Mouse (Mus musculus) forebrain, embryonic 11.5 days (tissue): Measurements from ENCODE around the gene Srarp. TPM values are rescaled to one million over a fixed set of nuclear protein-coding genes. Genes with fewer than 3 reads are reported as not detected.

Source experiments
- ATAC-seq: fragments of 200-750 bp; cut with Nextera tagmentation; replicated peaks from 2 replicates; pipeline ENCODE4 v1.8.0; 2017; ENCODE audit warnings: moderate TSS enrichment; ENCODE audit not compliant: low FRiP score
- DNase-seq: peaks from one replicate; pipeline ENCODE4 v3.0.0-alpha.2; 2017; ENCODE audit warnings: low spot score
- H3K27ac ChIP-seq: fragments of 300-500 bp; sonication (generic); 2 replicates; pipeline ENCODE4 v1.5.1; 2014; ENCODE audit warnings: low read depth, low read length
- H3K27me3 ChIP-seq: fragments of 300-500 bp; sonication (generic); 2 replicates; pipeline ENCODE4 v1.6.1; 2014; ENCODE audit warnings: mild to moderate bottlenecking, low read length, mixed read lengths; ENCODE audit not compliant: control insufficient read depth, insufficient read depth
- H3K36me3 ChIP-seq: fragments of 300-500 bp; sonication (generic); 2 replicates; pipeline ENCODE4 v1.6.1; 2014; ENCODE audit warnings: mild to moderate bottlenecking, low read length, moderate library complexity, mixed read lengths; ENCODE audit not compliant: control insufficient read depth, insufficient read depth
- H3K4me1 ChIP-seq: fragments of 300-500 bp; sonication (generic); replicated peaks from 2 replicates; pipeline ENCODE4 v1.6.1; 2014; ENCODE audit warnings: low read length, mixed read lengths; ENCODE audit not compliant: control insufficient read depth, insufficient read depth
- H3K4me2 ChIP-seq: fragments of 300-500 bp; sonication (generic); 2 replicates; pipeline ENCODE4 v1.6.1; 2014; ENCODE audit warnings: low read depth, mild to moderate bottlenecking, low read length, moderate library complexity, mixed read lengths; ENCODE audit not compliant: severe bottlenecking
- H3K4me3 ChIP-seq: fragments of 300-500 bp; sonication (generic); 2 replicates; pipeline ENCODE4 v1.5.1; 2014; ENCODE audit warnings: low read depth, low read length
- H3K9ac ChIP-seq: fragments of 300-500 bp; sonication (generic); 2 replicates; pipeline ENCODE4 v1.6.1; 2014; ENCODE audit warnings: low read length
- H3K9me3 ChIP-seq: fragments of 300-500 bp; sonication (generic); 2 replicates; pipeline ENCODE4 v1.6.1; 2016; ENCODE audit warnings: low read length, mixed read lengths; ENCODE audit not compliant: control insufficient read depth
- WGBS: fragments of 180-500 bp; shearing (Covaris S2); extraction: QIAGEN DNeasy Blood & Tissue Kit; methylation state at CpG from one replicate; pipeline ENCODE4 v1.1.7; 2014; 5-methylcytosine and 5-hydroxymethylcytosine counted together
- polyA plus RNA-seq: library from polyadenylated mRNA; unstranded; fragments of >200 nt; fragmentation: Nextera tagmentation; extraction: Ambion mirVana; gene quantifications from 2 replicates; pipeline ENCODE4 v1.2.1, GENCODE M21; 2014

Srarp gene
- polyA plus RNA-seq, 1 experiment from 2014 or later = not detected

GRCm38 (mm10) chr4:141439083-141439803, 3.3 kb upstream of the Srarp start:
- no peaks in the 10 kb centered on the region for H3K4me1 ChIP-seq
- H3K9ac ChIP-seq = no peak overlapping the region
- ATAC-seq = no peak
- no peaks in the 10 kb centered on the region for H3K27me3 ChIP-seq
- H3K4me3 ChIP-seq = no peak overlapping the region
- H3K9me3 ChIP-seq = no peaks in the 10 kb centered on the region
- H3K36me3 ChIP-seq = no peaks in the 10 kb centered on the region
- WGBS = 85% methylated on average over 12 of the region's 12 CpGs
- DNase-seq = no peak
- no peak overlapping the region for H3K4me2 ChIP-seq
- no peak overlapping the region for H3K27ac ChIP-seq

- H3K4me3 ChIP-seq = no peak overlapping the region
- DNase-seq = no peak
- WGBS = 84% methylated on average over 18 of the region's 18 CpGs
Measured at GRCm38 (mm10) chr4:141433191-141433590, 2.7 kb downstream of the Srarp start.

GRCm38 (mm10) chr4:141432666-141433065, 3.2 kb downstream of the Srarp start:
- no peak overlapping the region for H3K9ac ChIP-seq
- ATAC-seq = no peak
- no peak overlapping the region for H3K4me2 ChIP-seq
- H3K27ac ChIP-seq = no peak overlapping the region
- 79% methylated on average over 14 of the region's 14 CpGs for WGBS
- no peaks in the 10 kb centered on the region for H3K36me3 ChIP-seq
- H3K4me1 ChIP-seq = no peaks in the 10 kb centered on the region
- no peak for DNase-seq
- H3K27me3 ChIP-seq = no peaks in the 10 kb centered on the region
- no peak overlapping the region for H3K4me3 ChIP-seq
- H3K9me3 ChIP-seq = no peaks in the 10 kb centered on the region

More at GRCm38 (mm10) chr4:141433191-141433590, 2.7 kb downstream of the Srarp start:
- no peaks in the 10 kb centered on the region for H3K9me3 ChIP-seq
- no peaks in the 10 kb centered on the region for H3K36me3 ChIP-seq
- no peak overlapping the region for H3K4me2 ChIP-seq
- no peak overlapping the region for H3K27ac ChIP-seq
- no peaks in the 10 kb centered on the region for H3K4me1 ChIP-seq
- H3K9ac ChIP-seq = no peak overlapping the region
- no peak for ATAC-seq
- H3K27me3 ChIP-seq = no peaks in the 10 kb centered on the region

- 53% methylated on average over 9 of the region's 9 CpGs for WGBS
- no peak overlapping the region for H3K9ac ChIP-seq
- 0 out of 2 replicates have a peak, but pooled peaks cover 2% of the 10 kb centered on the region for H3K4me1 ChIP-seq
- H3K4me2 ChIP-seq = no peak overlapping the region
- no peaks in the 10 kb centered on the region; the same call in 1 of the 2 replicates for H3K27me3 ChIP-seq
- no peaks in the 10 kb centered on the region for H3K36me3 ChIP-seq
- ATAC-seq = no peak
- H3K4me3 ChIP-seq = no peak overlapping the region
- H3K27ac ChIP-seq = no peak overlapping the region
- H3K9me3 ChIP-seq = no peaks in the 10 kb centered on the region
- peak; percentile 78 for DNase-seq
Measured at GRCm38 (mm10) chr4:141430997-141431396, 4.9 kb downstream of the Srarp start.

GRCm38 (mm10) chr4:141429847-141430246, 6.1 kb downstream of the Srarp start:
- no peak overlapping the region for H3K4me3 ChIP-seq
- H3K4me2 ChIP-seq = no peak overlapping the region
- peaks cover 2% of the 10 kb centered on the region; the same call in 1 of the 2 replicates for H3K27me3 ChIP-seq
- no peaks in the 10 kb centered on the region for H3K36me3 ChIP-seq
- no peak overlapping the region for H3K9ac ChIP-seq
- WGBS = 48% methylated on average over 9 of the region's 9 CpGs
- H3K27ac ChIP-seq = no peak overlapping the region
- no peaks in the 10 kb centered on the region for H3K9me3 ChIP-seq
- DNase-seq = no peak
- no peak for ATAC-seq
- peaks cover 6% of the 10 kb centered on the region; the same call in 1 of the 2 replicates for H3K4me1 ChIP-seq

- Histone ChIP-seq H3K4me2 (no peak overlapping the region), H3K4me1 (peaks cover 6% of the 10 kb centered on the region; the same call in 1 of the 2 replicates), H3K9me3 (no peaks in the 10 kb centered on the region), H3K4me3 (no peak overlapping the region), H3K36me3 (no peaks in the 10 kb centered on the region), H3K9ac (no peak overlapping the region), H3K27ac (no peak overlapping the region), H3K27me3 (peaks cover 2% of the 10 kb centered on the region; the same call in 1 of the 2 replicates)
- no peak for DNase-seq
- no peak for ATAC-seq
- WGBS = 89% methylated on average over 6 of the region's 6 CpGs
Measured at GRCm38 (mm10) chr4:141429381-141429780, 6.5 kb downstream of the Srarp start.

- Histone ChIP-seq H3K9me3 (no peaks in the 10 kb centered on the region), H3K4me3 (no peak overlapping the region), H3K27ac (no peak overlapping the region), H3K4me2 (no peak overlapping the region), H3K36me3 (no peaks in the 10 kb centered on the region), H3K9ac (no peak overlapping the region), H3K4me1 (peaks cover 6% of the 10 kb centered on the region; the same call in 1 of the 2 replicates), H3K27me3 (peaks cover 2% of the 10 kb centered on the region; the same call in 1 of the 2 replicates)
- WGBS = 87% methylated on average over 13 of the region's 13 CpGs
- no peak for DNase-seq
- no peak for ATAC-seq
Measured at GRCm38 (mm10) chr4:141427921-141428320, 8.0 kb downstream of the Srarp start.

- Histone ChIP-seq H3K9me3 (no peaks in the 10 kb centered on the region), H3K27me3 (peaks cover 2% of the 10 kb centered on the region; the same call in 1 of the 2 replicates), H3K4me2 (no peak overlapping the region), H3K9ac (no peak overlapping the region), H3K4me3 (no peak overlapping the region), H3K4me1 (peaks cover 6% of the 10 kb centered on the region; the same call in 1 of the 2 replicates), H3K36me3 (no peaks in the 10 kb centered on the region), H3K27ac (no peak overlapping the region)
- DNase-seq (peak; percentile 43), ATAC-seq (no peak)
- WGBS = 77% methylated on average over 10 of the region's 10 CpGs
Measured at GRCm38 (mm10) chr4:141426796-141427745, 8.8 kb downstream of the Srarp start.
